Comparison of ENCODE assay signal across 8 mouse cellular contexts in genomic region chr7:118855877-118856304, GRCm38 (mm10). TPM values are rescaled to one million over a fixed set of nuclear protein-coding genes. Genes with fewer than 3 reads are reported as not detected.
DNase-seq lines count a peak whose midpoint lies in the region; ATAC-seq and TF ChIP-seq lines count a peak whose summit lies in the region.

Gene Knop1, minus strand, starts transcription at chr7:118856254.

- no peak for TF ChIP-seq POLR2A in liver, adult 2 months (IDR thresholded peaks at IDR 0.05; ENCODE audit: extremely low read depth, insufficient read depth, low read length)

- H3K36me3 ChIP-seq in liver, adult 2 months (ENCODE audit: control insufficient read depth, insufficient read depth, low read length) = no peaks in the 10 kb centered on the region; the same call in 1 of the 2 replicates
- H3K36me3 ChIP-seq in intestine, embryonic 16.5 days (ENCODE audit: control insufficient read depth, insufficient read depth, low read length) = no peaks in the 10 kb centered on the region; the same call in 1 of the 2 replicates
- H3K36me3 ChIP-seq in midbrain, embryonic 10.5 days = peaks cover 50% of the 10 kb centered on the region

- TF ChIP-seq CTCF in liver, adult 2 months (IDR thresholded peaks at IDR 0.05; ENCODE audit: low read depth, low read length) = no peak

- peak within 1 kb of the TSS; percentile 54 for H3K27ac ChIP-seq in liver, adult 2 months (replicated peaks; ENCODE audit: insufficient read depth, low read depth, low read length)
- peak within 1 kb of the TSS; percentile 65 for H3K27ac ChIP-seq in intestine, embryonic 16.5 days (ENCODE audit: low read length)
- peak within 1 kb of the TSS; percentile 87 for H3K27ac ChIP-seq in midbrain, embryonic 10.5 days (replicated peaks)

- H3K9ac ChIP-seq in liver, adult 2 months (ENCODE audit: low read depth, low read length) = peak within 1 kb of the TSS; percentile 70
- peak within 1 kb of the TSS; percentile 79 for H3K9ac ChIP-seq in intestine, embryonic 16.5 days (ENCODE audit: low read depth, low read length)

- H3K79me2 ChIP-seq in liver, adult 2 months (ENCODE audit: control insufficient read depth, insufficient read depth, low read length) = no peaks in the 10 kb centered on the region

- ATAC-seq in intestine, embryonic 16.5 days = peak; percentile 89

- peak; percentile 21 for DNase-seq in liver, adult 2 months (ENCODE audit: extremely low read depth, low read depth, low spot score)
- DNase-seq in liver = no peak
- no peak for DNase-seq in adrenal gland, postnatal 36 days
- DNase-seq in gastrocnemius, postnatal 25 days = no peak
- DNase-seq in midbrain, embryonic 10.5 days (ENCODE audit: low spot score) = no peak
- DNase-seq in retina, postnatal 1 day = no peak
- no peak for DNase-seq in ovary, adult 18-20 months (ENCODE audit: low spot score)

- no peaks in the 10 kb centered on the region for H3K27me3 ChIP-seq in liver, adult 2 months (ENCODE audit: control insufficient read depth, insufficient read depth, low read length)
- no peaks in the 10 kb centered on the region for H3K27me3 ChIP-seq in intestine, embryonic 16.5 days (replicated peaks; ENCODE audit: control insufficient read depth, insufficient read depth, low read length)
- no peaks in the 10 kb centered on the region for H3K27me3 ChIP-seq in midbrain, embryonic 10.5 days (ENCODE audit: low read depth, poor library complexity, severe bottlenecking)

- H3K9me3 ChIP-seq in intestine, embryonic 16.5 days (ENCODE audit: control insufficient read depth, low read length) = no peaks in the 10 kb centered on the region
- H3K9me3 ChIP-seq in midbrain, embryonic 10.5 days (replicated peaks) = no peaks in the 10 kb centered on the region

- peaks cover 11% of the 10 kb centered on the region for H3K4me1 ChIP-seq in liver, adult 2 months (ENCODE audit: control insufficient read depth, insufficient read depth, low read length)
- H3K4me1 ChIP-seq in intestine, embryonic 16.5 days (ENCODE audit: control insufficient read depth, insufficient read depth, low read length) = peaks cover 6% of the 10 kb centered on the region; the same call in 1 of the 2 replicates
- peaks cover 22% of the 10 kb centered on the region for H3K4me1 ChIP-seq in midbrain, embryonic 10.5 days

- peak within 1 kb of the TSS; percentile 71 for H3K4me2 ChIP-seq in intestine, embryonic 16.5 days (ENCODE audit: low read depth, low read length)

- H3K4me3 ChIP-seq in liver, adult 2 months (ENCODE audit: insufficient read depth, low read depth, low read length) = peak within 1 kb of the TSS; percentile 76
- H3K4me3 ChIP-seq in intestine, embryonic 16.5 days (ENCODE audit: low read length) = peak within 1 kb of the TSS; percentile 87
- H3K4me3 ChIP-seq in midbrain, embryonic 10.5 days = peak within 1 kb of the TSS; percentile 91

- under 1% methylated on average over 46 of the region's 46 CpGs for WGBS in liver, adult 2 months
- under 1% methylated on average over 46 of the region's 46 CpGs for WGBS in intestine, embryonic 16.5 days
- 1% methylated on average over 46 of the region's 46 CpGs for WGBS in midbrain, embryonic 10.5 days

RNA-seq across cellular contexts. Expression of gene Knop1, which starts in this region (rescaled TPM):
- 9.4 and 10.4 TPM in 2 replicates for total RNA-seq in liver, adult 2 months (2014; rRNA removed)
- polyA plus RNA-seq in liver, adult 2 months (2012; rRNA removed) = 6.0 and 6.5 TPM in 2 replicates
- 10 to 100 TPM; 48.6 to 68.5 TPM for total RNA-seq in adrenal gland, postnatal 36 days (2021)
- total RNA-seq in gastrocnemius, postnatal 25 days (2021) = 10 to 100 TPM; 23.5 to 26.0 TPM
- 70.8 and 77.7 TPM in 2 replicates for polyA plus RNA-seq in intestine, embryonic 16.5 days (2015; fragmentation: Nextera tagmentation; extraction: Ambion mirVana)
- polyA plus RNA-seq in midbrain, embryonic 10.5 days (2016; fragmentation: Nextera tagmentation; extraction: Ambion mirVana) = 129 and 141 TPM in 2 replicates
